Mouse (Mus musculus) heart, postnatal 10 days (tissue): ENCODE measurements at regions not wholly inside any gene's neighbourhood (a gene's known extent, or its start where the extent isn't known, plus 50 kb on each side); places are given as distances from the start of the nearest gene placed in this dataset.
A peak's percentile ranks its signal among the peaks of the same experiment; 100 is the strongest.

Experiments used
- DNase-seq, 2 experiments: peaks; one replicate each; pipeline ENCODE4 v3.0.0; 2021
- intact Hi-C: fragments of 180-260 bp; cut with DNase I; formaldehyde crosslinking; loops from one replicate; pipeline ENCODE4 v1.15.1; 2025

DNA sequence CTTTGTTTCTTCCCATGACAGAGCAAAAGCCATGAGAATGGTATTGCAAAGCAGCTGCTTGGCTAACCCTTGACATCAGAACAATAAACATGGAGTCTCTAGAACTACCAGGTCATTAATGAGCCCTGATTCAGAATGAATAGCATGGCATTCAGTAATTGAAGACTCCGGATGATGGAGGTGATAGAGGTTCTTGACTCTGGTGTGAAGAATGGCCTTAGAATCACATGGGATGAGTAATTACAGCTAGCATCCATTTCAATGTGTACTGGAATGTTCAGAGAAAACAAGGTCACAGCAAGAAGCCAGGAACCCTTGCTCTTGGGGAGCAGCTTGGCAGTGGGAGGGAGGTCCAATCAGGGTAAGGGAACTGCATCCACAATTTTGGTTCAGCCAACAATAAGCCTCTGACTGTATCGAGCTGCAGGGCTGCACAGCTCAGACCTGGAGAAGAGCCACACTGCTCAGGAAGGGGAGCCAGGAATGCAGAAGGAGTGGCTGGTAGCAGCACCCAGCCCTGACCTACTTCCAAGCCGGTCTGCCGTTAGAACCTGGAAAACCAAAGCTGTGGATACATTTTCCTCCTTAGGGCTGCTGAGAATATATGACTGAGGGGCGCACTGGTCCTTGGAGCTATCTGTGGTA is 275.1 kb downstream of the Maf start:
- intact Hi-C loops = no loop called here
- peak; percentile 35 to 42 for DNase-seq

DNA sequence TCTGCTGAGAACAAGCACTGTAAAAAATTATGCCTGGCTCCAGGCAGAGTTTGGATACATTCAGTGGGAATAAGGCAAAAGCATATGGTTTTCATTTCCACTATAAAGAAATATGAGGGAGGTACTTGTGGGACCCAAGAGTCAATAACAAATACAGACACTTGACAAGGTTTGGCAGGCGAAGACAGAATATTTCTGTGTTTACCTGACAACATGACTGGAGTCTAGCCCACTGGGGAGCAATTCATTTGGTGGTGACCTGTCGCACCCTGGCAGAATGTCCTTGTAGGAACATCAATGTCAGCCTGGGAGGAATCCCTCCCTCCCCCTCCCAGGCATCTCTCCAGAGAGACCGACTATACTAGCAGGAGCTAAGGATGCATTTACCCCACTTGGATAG is 276.8 kb downstream of the Maf start:
- no peak for DNase-seq
- intact Hi-C loops = no loop called here

DNA sequence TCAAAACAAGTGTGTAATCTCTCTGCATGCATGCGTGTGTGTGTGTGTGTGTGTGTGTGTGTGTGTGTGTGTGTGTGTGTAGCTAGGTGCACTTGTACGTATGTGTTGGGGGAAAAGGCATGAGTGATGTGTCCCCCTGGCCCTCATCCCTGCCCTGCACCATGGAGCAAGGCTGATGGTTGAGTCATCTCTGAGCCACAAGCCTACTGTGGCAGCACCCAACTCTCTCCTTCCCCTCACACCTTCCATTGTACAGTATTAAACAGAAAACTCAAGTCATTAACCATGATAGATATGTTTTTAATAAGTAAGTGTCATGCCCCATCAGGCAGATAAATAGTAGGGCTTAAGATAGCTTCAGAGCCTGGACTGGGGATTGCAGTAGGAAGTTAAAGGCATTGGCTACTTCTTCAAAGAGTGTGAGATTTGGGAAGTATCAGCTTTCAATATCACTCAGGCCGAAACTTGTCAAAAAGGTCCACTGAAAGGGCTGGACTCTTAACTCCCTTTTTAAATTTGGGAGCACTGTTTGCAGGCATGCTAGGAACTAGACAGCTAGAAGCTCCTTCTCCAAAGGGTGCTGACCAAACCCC is 278.2 kb downstream of the Maf start:
- DNase-seq = no peak
- intact Hi-C loops = no loop called here

GRCm38 (mm10) chr8:115428528-115429290 is 278.9 kb downstream of the Maf start:
- DNase-seq = no peak
- intact Hi-C loops = no loop called here

- intact Hi-C loops = no loop called here
These were observed 279.6 kb downstream of the Maf start for GRCm38 (mm10) chr8:115428022-115428421.

DNA sequence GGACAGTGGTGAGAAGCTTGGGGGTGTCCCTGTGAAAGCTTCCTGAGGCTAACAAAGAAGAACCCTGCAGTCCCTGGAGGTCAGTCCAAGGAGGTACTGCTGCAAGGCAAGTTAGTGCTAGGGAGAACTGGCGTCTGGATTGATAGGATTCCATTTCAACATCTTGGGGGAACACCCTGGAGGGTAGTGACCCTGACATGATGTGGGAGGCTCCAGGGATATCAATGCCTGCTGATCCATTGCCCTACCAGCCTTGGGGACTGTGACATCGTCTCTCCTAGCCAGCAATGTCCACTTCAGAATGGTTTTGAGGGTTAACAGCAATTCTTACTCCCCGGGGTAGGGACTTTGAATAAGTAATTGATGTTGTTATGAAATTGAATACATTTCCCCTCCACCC is 280.1 kb downstream of the Maf start:
- intact Hi-C loops = no loop called here
- no peak for DNase-seq

More at GRCm38 (mm10) chr8:115428022-115428421, 279.6 kb downstream of the Maf start:
- DNase-seq = no peak

- intact Hi-C loops = no loop called here
- DNase-seq = no peak
These were observed 281.1 kb downstream of the Maf start for GRCm38 (mm10) chr8:115426543-115426942.

GRCm38 (mm10) chr8:115425360-115425759 is 282.2 kb downstream of the Maf start:
- DNase-seq = no peak
- intact Hi-C loops = no loop called here

DNA sequence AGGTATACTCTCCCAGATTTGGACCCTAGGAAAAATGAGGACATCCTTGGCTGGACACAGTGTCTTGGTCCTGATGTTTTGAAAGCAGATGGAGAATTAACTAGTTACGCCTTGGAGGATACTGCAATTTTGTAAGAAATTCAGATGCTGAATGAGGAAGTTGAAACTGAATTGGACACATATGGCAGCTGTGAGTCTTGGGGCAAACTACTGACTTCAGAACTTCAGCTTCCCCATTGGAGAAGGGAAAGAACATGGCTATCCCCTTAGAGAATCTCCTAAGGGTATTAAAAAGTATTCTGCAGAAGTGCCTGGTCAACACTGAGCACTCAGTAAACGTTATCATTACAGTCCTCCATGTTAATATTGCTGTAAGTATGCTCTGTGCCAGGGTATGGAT is 283.9 kb downstream of the Maf start:
- no peak for DNase-seq
- intact Hi-C loops = no loop called here

DNA sequence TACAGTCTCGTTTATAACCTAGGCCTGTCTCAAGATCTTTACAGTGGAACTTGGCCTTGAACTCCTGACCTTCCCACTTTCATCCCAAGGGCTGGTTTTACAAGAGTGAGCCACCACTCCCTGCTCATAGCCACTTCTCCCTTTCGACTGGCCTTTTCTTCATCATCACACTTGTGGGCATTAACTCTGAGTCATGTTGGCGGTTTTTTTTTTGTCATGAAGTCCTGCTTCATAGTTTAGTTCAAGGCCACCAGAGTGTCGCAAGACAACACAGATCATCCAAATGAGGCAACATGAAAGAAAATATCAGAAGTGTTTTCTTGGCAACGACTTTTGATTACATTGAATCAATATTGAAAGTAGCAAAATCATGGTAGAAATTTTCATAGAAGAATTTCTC is 284.5 kb downstream of the Maf start:
- intact Hi-C loops = no loop called here
- no peak for DNase-seq

DNA sequence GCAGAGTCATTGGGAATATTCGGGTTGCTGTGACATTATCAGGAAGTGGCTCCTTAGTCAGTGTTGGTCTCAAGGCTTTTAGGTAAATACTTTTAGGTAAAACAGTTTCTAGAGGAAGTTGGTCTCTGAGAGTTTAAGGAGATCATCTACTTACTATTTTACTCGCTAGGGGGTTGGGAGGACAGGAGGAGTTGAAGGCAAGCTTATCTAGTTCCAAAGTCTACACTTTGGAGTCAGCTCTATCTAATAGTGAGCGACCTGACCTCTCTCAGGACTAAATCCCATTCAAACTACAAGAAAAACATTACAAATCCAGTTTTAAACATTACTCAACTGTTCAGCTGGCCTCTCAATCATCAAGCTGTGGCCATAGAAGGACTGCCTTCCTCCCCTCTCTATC is 287.1 kb downstream of the Maf start:
- intact Hi-C loops = no loop called here

GRCm38 (mm10) chr8:115420131-115420530 is 287.5 kb downstream of the Maf start:
- no peak for DNase-seq
- intact Hi-C loops = no loop called here

More for the DNA sequence above, 287.1 kb downstream of the Maf start:
- DNase-seq = no peak

DNA sequence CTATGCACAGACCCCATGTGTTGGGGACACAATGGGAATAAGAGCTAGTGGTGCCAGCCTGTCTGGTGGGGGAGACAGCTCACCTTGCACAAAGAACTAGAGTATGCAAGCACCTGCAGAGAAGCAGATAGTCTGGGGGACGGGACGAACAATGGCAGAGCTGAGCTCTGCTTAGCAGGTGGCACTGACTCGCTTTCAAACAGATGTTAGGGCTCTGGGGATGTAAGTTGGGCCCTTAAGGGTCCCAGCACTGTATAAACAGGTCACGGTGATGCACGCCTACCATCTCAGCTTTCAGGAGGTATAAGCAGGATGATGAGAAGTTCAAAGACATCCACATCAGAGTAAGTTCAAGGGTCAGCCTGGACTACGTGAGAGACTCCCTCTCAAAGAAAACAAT is 289.5 kb downstream of the Maf start:
- intact Hi-C loops = no loop called here
- DNase-seq = no peak

DNA sequence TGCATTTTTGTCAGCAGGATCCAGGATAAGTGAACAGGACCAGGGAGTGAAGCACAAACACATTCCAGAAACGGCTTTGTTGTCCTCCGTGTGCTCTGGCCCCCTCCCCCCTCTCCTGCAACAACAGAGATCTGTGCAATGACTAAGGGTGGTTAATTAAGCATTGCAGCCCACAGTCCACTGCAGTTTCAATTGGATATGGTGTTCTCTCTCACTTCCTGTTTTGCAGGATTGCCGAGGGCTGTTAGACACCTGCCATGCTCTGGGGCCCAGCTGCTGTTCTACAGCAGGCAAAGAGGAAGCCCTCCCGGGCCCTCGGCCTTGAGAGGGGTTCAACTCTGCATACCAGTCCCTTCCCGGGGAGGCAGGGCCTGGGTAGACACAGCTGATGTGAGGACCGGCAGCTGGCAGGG is 293.5 kb downstream of the Maf start:
- intact Hi-C loops = no loop called here
- peak; percentile 30 to 32 for DNase-seq

- intact Hi-C loops = no loop called here
- DNase-seq = no peak
These were observed 295.8 kb downstream of the Maf start for GRCm38 (mm10) chr8:115411756-115412155.

- intact Hi-C loops = no loop called here
- no peak for DNase-seq
These were observed 296.5 kb downstream of the Maf start for GRCm38 (mm10) chr8:115411061-115411460.

DNA sequence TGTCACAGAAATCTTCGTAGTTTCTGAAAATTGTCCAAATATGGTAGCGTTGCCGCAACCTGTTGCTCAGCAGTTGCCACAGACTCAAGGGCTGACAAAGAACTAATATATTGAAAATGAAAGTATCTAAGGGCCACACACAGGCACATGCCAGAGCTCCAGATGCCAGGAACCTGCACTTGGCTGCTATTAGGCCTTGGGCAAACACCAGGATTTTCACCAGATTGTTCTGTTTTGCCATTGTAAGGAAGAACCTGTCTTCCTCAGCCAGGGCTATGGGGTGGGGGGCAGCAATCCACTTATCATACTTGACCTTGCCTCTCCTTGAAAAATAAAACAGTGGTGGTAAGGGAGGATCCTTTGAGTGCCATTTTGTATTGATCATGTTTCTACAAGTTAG is 297.4 kb downstream of the Maf start:
- intact Hi-C loops = no loop called here
- no peak for DNase-seq

- intact Hi-C loops = no loop called here
These were observed 300.1 kb downstream of the Maf start for GRCm38 (mm10) chr8:115407535-115407934.

GRCm38 (mm10) chr8:115403601-115404000 is 304.0 kb downstream of the Maf start:
- intact Hi-C loops = loop anchor here (2.0 kb wide), 2 partner anchors 305 to 1035 kb away; no protein-coding TSS in a partner anchor
- DNase-seq = no peak

More at GRCm38 (mm10) chr8:115407535-115407934, 300.1 kb downstream of the Maf start:
- DNase-seq = no peak

DNA sequence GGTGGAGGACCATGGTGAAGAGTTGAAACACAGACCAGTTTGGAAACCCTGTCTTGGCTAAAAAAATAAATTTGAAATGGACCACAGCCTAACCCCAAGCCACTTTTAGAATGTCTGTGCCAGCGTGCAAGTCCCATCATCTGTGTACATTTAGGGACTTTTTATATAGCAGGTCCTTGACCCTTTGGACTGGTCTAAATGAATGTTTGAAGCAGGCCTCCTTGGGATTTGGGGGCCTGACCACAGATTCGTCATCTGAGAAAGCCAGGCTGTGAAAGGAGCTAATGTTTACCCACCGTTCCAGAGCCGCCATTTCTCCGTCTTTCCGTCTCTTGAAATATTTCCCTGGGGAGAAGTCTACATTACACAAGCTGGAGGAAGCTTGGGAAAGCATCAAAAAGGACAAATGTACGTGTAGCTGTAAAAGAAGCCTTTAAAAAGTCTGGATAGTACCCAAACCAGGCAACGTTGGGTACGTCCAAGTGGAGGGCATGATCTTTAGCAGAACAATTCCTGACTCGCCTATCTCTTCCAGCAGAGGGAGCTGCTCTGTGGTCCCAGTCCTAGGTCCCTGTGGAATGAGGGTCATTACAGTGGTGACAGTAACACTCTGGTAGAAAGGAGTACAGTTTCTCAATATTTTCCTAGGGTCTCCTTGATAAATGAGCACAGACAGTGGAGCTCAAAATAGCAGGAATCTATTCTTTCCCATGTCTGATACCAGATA is 305.0 kb downstream of the Maf start:
- DNase-seq = peak; percentile 52 to 55
- intact Hi-C loops = loop anchor here (2.0 kb wide), 2 partner anchors 306 to 1036 kb away; no protein-coding TSS in a partner anchor
